Mouse (Mus musculus): Measurements from ENCODE around the gene Slc7a15.
"Not testable (repeated sequence)": the region's sequence is repeated elsewhere in the genome, so short reads cannot be mapped to it uniquely, and the experiment has no call there.

Slc7a15 gene

GRCm38 (mm10) chr12:8559876-8560275 is 39.0 kb downstream of the Slc7a15 start:
- in situ Hi-C loops (cut with MboI, MseI): not testable (repeated sequence)

- in situ Hi-C loops (cut with MboI, MseI): no loop called here
Measured at GRCm38 (mm10) chr12:8556189-8556588, 42.7 kb downstream of the Slc7a15 start.

- in situ Hi-C loops (cut with MboI, MseI): no loop called here
Measured at GRCm38 (mm10) chr12:8555419-8555818, 43.4 kb downstream of the Slc7a15 start.

GRCm38 (mm10) chr12:8547357-8547756 is 51.5 kb downstream of the Slc7a15 start:
- in situ Hi-C loops (cut with MboI, MseI): loop anchor here (25.0 kb wide), 1 partner anchor 485 kb away; no protein-coding TSS in a partner anchor

- in situ Hi-C loops (cut with MboI, MseI): loop anchor here (25.0 kb wide), 1 partner anchor 484 kb away; no protein-coding TSS in a partner anchor
Measured at GRCm38 (mm10) chr12:8546801-8547200, 52.1 kb downstream of the Slc7a15 start.

- in situ Hi-C loops (cut with MboI, MseI): loop anchor here (25.0 kb wide), 1 partner anchor 483 kb away; no protein-coding TSS in a partner anchor
Measured at GRCm38 (mm10) chr12:8545066-8545610, 53.7 kb downstream of the Slc7a15 start.

- in situ Hi-C loops (cut with MboI, MseI): loop anchor here (25.0 kb wide), 1 partner anchor 480 kb away; no protein-coding TSS in a partner anchor
Measured at GRCm38 (mm10) chr12:8542371-8542770, 56.5 kb downstream of the Slc7a15 start.

GRCm38 (mm10) chr12:8539471-8539870 is 59.4 kb downstream of the Slc7a15 start:
- in situ Hi-C loops (cut with MboI, MseI): loop anchor here (25.0 kb wide), 1 partner anchor 477 kb away; no protein-coding TSS in a partner anchor

GRCm38 (mm10) chr12:8537291-8537690 is 61.6 kb downstream of the Slc7a15 start:
- in situ Hi-C loops (cut with MboI, MseI): loop anchor here (25.0 kb wide), 1 partner anchor 475 kb away; no protein-coding TSS in a partner anchor

- in situ Hi-C loops (cut with MboI, MseI): loop anchor here (25.0 kb wide), 1 partner anchor 474 kb away; no protein-coding TSS in a partner anchor
Measured at GRCm38 (mm10) chr12:8536221-8536965, 62.5 kb downstream of the Slc7a15 start.

- in situ Hi-C loops (cut with MboI, MseI): loop anchor here (25.0 kb wide), 1 partner anchor 473 kb away; no protein-coding TSS in a partner anchor
Measured at GRCm38 (mm10) chr12:8535596-8535995, 63.3 kb downstream of the Slc7a15 start.

GRCm38 (mm10) chr12:8534915-8535314 is 64.0 kb downstream of the Slc7a15 start:
- in situ Hi-C loops (cut with MboI, MseI): loop anchor here (25.0 kb wide), 1 partner anchor 473 kb away; no protein-coding TSS in a partner anchor

- in situ Hi-C loops (cut with MboI, MseI): loop anchor here (25.0 kb wide), 1 partner anchor 465 kb away; no protein-coding TSS in a partner anchor
Measured at GRCm38 (mm10) chr12:8527770-8528169, 71.1 kb downstream of the Slc7a15 start.

- in situ Hi-C loops (cut with MboI, MseI): loop anchor here (25.0 kb wide), 1 partner anchor 465 kb away; no protein-coding TSS in a partner anchor
Measured at GRCm38 (mm10) chr12:8527175-8527574, 71.7 kb downstream of the Slc7a15 start.

- in situ Hi-C loops (cut with MboI, MseI): no loop called here
Measured at GRCm38 (mm10) chr12:8524062-8524461, 74.8 kb downstream of the Slc7a15 start.

GRCm38 (mm10) chr12:8522711-8523110 is 76.2 kb downstream of the Slc7a15 start:
- in situ Hi-C loops (cut with MboI, MseI): no loop called here

GRCm38 (mm10) chr12:8521375-8522047 is 77.4 kb downstream of the Slc7a15 start:
- in situ Hi-C loops (cut with MboI, MseI): no loop called here

GRCm38 (mm10) chr12:8519431-8520160 is 79.3 kb downstream of the Slc7a15 start:
- in situ Hi-C loops (cut with MboI, MseI): no loop called here

GRCm38 (mm10) chr12:8511037-8511882 is 87.6 kb downstream of the Slc7a15 start:
- in situ Hi-C loops (cut with MboI, MseI): no loop called here

- in situ Hi-C loops (cut with MboI, MseI): no loop called here
Measured at GRCm38 (mm10) chr12:8510317-8510988, 88.4 kb downstream of the Slc7a15 start.
